In the genomic region with DNA sequence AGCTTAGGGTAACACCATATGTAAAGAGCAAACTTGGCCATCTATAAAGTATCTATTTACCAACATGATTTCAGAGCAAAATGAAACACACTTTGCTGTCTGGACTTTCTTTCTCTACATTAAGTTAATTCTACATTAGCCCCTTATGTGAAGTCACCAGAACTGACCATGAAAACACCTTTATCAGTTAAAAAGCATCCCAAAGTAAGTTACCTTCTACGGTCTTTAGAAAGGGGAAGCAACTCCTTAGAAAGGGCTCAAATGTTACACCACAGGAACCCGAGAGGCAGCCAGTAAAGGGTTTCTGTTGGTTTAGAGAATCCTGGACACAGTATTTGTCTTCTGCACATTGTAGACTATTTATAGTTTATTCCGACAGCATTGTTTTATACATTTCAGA, we compare ENCODE assay signal across 15 mouse cellular contexts.
"Had no signal": no experiment of that assay in that cellular context is flagged by ENCODE, and none has a peak within 500 bp of the region (broad histone marks: within the 10 kb centered on the region; RNA-seq: fewer than 3 reads in every experiment).

No protein-coding gene starts in this region.

- H3K27ac ChIP-seq: left cerebral cortex, adult 2 months; liver, embryonic 13.5 days; stomach, postnatal 0 days had no signal

- H3K4me3 ChIP-seq: liver, embryonic 13.5 days had no signal

- H3K36me3 ChIP-seq: liver, embryonic 13.5 days had no signal

- H3K9me3 ChIP-seq: liver, embryonic 13.5 days had no signal

- H3K9ac ChIP-seq: liver, embryonic 13.5 days had no signal

- H3K4me2 ChIP-seq: liver, embryonic 13.5 days; midbrain, embryonic 11.5 days had no signal

- DNase-seq: kidney, adult 9 months; kidney, postnatal 14 days; kidney, postnatal 4 days; layer of hippocampus, adult 9-11 months; layer of hippocampus, postnatal 36 days; liver, embryonic 13.5 days; lung, adult 2 months; lung, postnatal 14 days; lung, postnatal 4 days; midbrain, embryonic 14.5 days; thymus, adult 2 months; thymus, postnatal 14 days had no signal

- H3K27me3 ChIP-seq: liver, embryonic 13.5 days had no signal
